ENCODE assay signal across 35 mouse cellular contexts in genomic region chr16:96438946-96439345, GRCm38 (mm10). TPM values are rescaled to one million over a fixed set of nuclear protein-coding genes. Genes with fewer than 3 reads are reported as not detected.
DNase-seq lines count a peak whose midpoint lies in the region; ATAC-seq and TF ChIP-seq lines count a peak whose summit lies in the region.
"Had no signal": no experiment of that assay in that cellular context is flagged by ENCODE, and none has a peak within 500 bp of the region (broad histone marks: within the 10 kb centered on the region; RNA-seq: fewer than 3 reads in every experiment).

No protein-coding gene starts in this region.

- peak; percentile 23 for DNase-seq in layer of hippocampus, adult 11-12 months (ENCODE audit: low spot score)
- peak; percentile 31 for DNase-seq in layer of hippocampus, adult 9-11 months
- DNase-seq in adrenal gland, adult 18-20 months (ENCODE audit: low spot score in 2 of 2), result no peak
- DNase-seq in heart, postnatal 10 days, result no peak
- DNase-seq: adrenal gland, postnatal 10 days; cerebellum, adult 2 months; cerebellum, postnatal 14 days; gastrocnemius, postnatal 25 days; heart, adult 11 months; heart, postnatal 4 days; kidney, adult 11 months; kidney, postnatal 25 days; liver; lung, postnatal 36 days; thymus, postnatal 25 days had no signal

- intact Hi-C loops in heart, postnatal 10 days (cut with DNase I), result no loop called here

- no peaks in the 10 kb centered on the region for H3K9me3 ChIP-seq in forebrain, embryonic 13.5 days (replicated peaks)
- H3K9me3 ChIP-seq in forebrain, embryonic 12.5 days, result no peaks in the 10 kb centered on the region
- H3K9me3 ChIP-seq: liver, embryonic 15.5 days; lung, embryonic 15.5 days; megakaryocyte, embryonic 14.5 days; midbrain, embryonic 12.5 days; neural tube, embryonic 12.5 days had no signal

- no peak overlapping the region for H3K27ac ChIP-seq in forebrain, embryonic 13.5 days
- no peak overlapping the region for H3K27ac ChIP-seq in forebrain, embryonic 12.5 days
- peak overlapping the region; percentile 3 for H3K27ac ChIP-seq in bone marrow, adult 2 months (ENCODE audit: control insufficient read depth, insufficient read depth, low read depth, low read length, poor library complexity)
- H3K27ac ChIP-seq: hindbrain, embryonic 14.5 days; liver, embryonic 15.5 days; lung, embryonic 15.5 days; midbrain, embryonic 12.5 days; neural tube, embryonic 12.5 days had no signal

- no peak overlapping the region for H3K4me3 ChIP-seq in forebrain, embryonic 13.5 days
- H3K4me3 ChIP-seq in forebrain, embryonic 12.5 days (replicated peaks), result no peak overlapping the region
- H3K4me3 ChIP-seq in bone marrow, adult 2 months (replicated peaks; ENCODE audit: control insufficient read depth, low read depth, low read length), result peak overlapping the region; percentile 32
- H3K4me3 ChIP-seq: liver, embryonic 15.5 days; lung, embryonic 15.5 days; megakaryocyte, embryonic 14.5 days; midbrain, embryonic 12.5 days; myocyte; neural tube, embryonic 12.5 days had no signal

- no peak for TF ChIP-seq CTCF in bone marrow, adult 2 months (IDR thresholded peaks at IDR 0.05; ENCODE audit: control insufficient read depth, insufficient read depth, low read length)

- peak; percentile 75; the same call in 1 of the 2 replicates for ATAC-seq in forebrain, embryonic 13.5 days
- no peak for ATAC-seq in forebrain, embryonic 12.5 days (ENCODE audit: low FRiP score)
- ATAC-seq in erythroblast, adult 5-6 weeks (replicated peaks; ENCODE audit: low FRiP score, poor library complexity, severe bottlenecking), result no peak
- ATAC-seq: activated CD4-positive, CD25-positive, alpha-beta regulatory T cell, adult 4 months had no signal

- no peak overlapping the region for H3K9ac ChIP-seq in forebrain, embryonic 13.5 days
- no peak overlapping the region for H3K9ac ChIP-seq in forebrain, embryonic 12.5 days
- H3K9ac ChIP-seq: hindbrain, embryonic 14.5 days; liver, embryonic 15.5 days; lung, embryonic 15.5 days; midbrain, embryonic 12.5 days; neural tube, embryonic 12.5 days had no signal

- TF ChIP-seq POLR2A in bone marrow, adult 2 months (IDR thresholded peaks at IDR 0.05; ENCODE audit: borderline replicate concordance, control insufficient read depth, low read depth, low read length), result no peak

- H3K4me2 ChIP-seq in forebrain, embryonic 13.5 days, result no peak overlapping the region
- no peak overlapping the region for H3K4me2 ChIP-seq in forebrain, embryonic 12.5 days
- H3K4me2 ChIP-seq: heart, embryonic 11.5 days; hindbrain, embryonic 14.5 days; liver, embryonic 15.5 days; lung, embryonic 15.5 days; midbrain, embryonic 12.5 days; neural tube, embryonic 12.5 days had no signal

- 82% methylated on average over 5 of the region's 5 CpGs for WGBS in forebrain, embryonic 13.5 days
- WGBS in forebrain, embryonic 12.5 days, result 90% methylated on average over 5 of the region's 5 CpGs
- 70% methylated on average over 5 of the region's 5 CpGs for WGBS in bone marrow, adult 2 months

- no peaks in the 10 kb centered on the region for H3K36me3 ChIP-seq in forebrain, embryonic 13.5 days (ENCODE audit: poor library complexity, severe bottlenecking)
- no peaks in the 10 kb centered on the region for H3K36me3 ChIP-seq in forebrain, embryonic 12.5 days (replicated peaks)
- H3K36me3 ChIP-seq: liver, embryonic 15.5 days; lung, embryonic 15.5 days; midbrain, embryonic 12.5 days; neural tube, embryonic 12.5 days had no signal

- H3K4me1 ChIP-seq in forebrain, embryonic 13.5 days, result no peaks in the 10 kb centered on the region
- H3K4me1 ChIP-seq in forebrain, embryonic 12.5 days, result no peaks in the 10 kb centered on the region
- peaks cover 1% of the 10 kb centered on the region; the same call in 1 of the 2 replicates for H3K4me1 ChIP-seq in bone marrow, adult 2 months (ENCODE audit: control insufficient read depth, insufficient read depth, low read length)
- H3K4me1 ChIP-seq: liver, embryonic 15.5 days; lung, embryonic 15.5 days; megakaryocyte, embryonic 14.5 days; midbrain, embryonic 12.5 days; neural tube, embryonic 12.5 days had no signal

- no peaks in the 10 kb centered on the region for H3K27me3 ChIP-seq in forebrain, embryonic 13.5 days
- H3K27me3 ChIP-seq in forebrain, embryonic 12.5 days, result no peaks in the 10 kb centered on the region
- H3K27me3 ChIP-seq: CH12.LX; liver, embryonic 15.5 days; lung, embryonic 15.5 days; midbrain, embryonic 12.5 days; neural tube, embryonic 12.5 days had no signal

RNA-seq across cellular contexts. Expression of gene Itgb2l, which starts 4.5 kb away (rescaled TPM):
- not detected in 2 replicates for polyA plus RNA-seq in forebrain, embryonic 13.5 days (2015; fragmentation: Nextera tagmentation; extraction: Ambion mirVana)
- polyA plus RNA-seq in forebrain, embryonic 12.5 days (2016; fragmentation: Nextera tagmentation; extraction: Ambion mirVana), result not detected in 2 replicates
- polyA plus RNA-seq in bone marrow, adult 2 months (2011; ENCODE audit: insufficient read depth, insufficient read length, low replicate concordance, missing spikeins), result 17.7 and 48.7 TPM in 2 replicates
- 29.6 and 33.0 TPM in 2 replicates for total RNA-seq in erythroblast, adult 5-6 weeks (2015; ENCODE audit: low replicate concordance)
- 28.4 and 42.7 TPM in 2 replicates for total RNA-seq in erythroblast, adult 5-6 weeks (2017; ENCODE audit: low replicate concordance)
- total RNA-seq in adrenal gland, adult 18-20 months (2021), result not detected
- not detected for total RNA-seq in heart, postnatal 10 days (2021)
- total RNA-seq: ES-E14; gastrocnemius, adult 18-20 months; gastrocnemius, postnatal 25 days; heart, postnatal 4 days; left cerebral cortex, postnatal 10 days; midbrain, postnatal 0 days had no signal
- polyA plus RNA-seq: activated CD4-positive, CD25-positive, alpha-beta regulatory T cell, adult 4 months; cortical plate, adult 2 months; frontal cortex, adult 2 months; hindbrain, embryonic 14.5 days; midbrain, embryonic 12.5 days; midbrain, postnatal 0 days had no signal

RNA-seq across cellular contexts. Expression of gene Pcp4, which starts 28.5 kb away (rescaled TPM):
- 71.7 and 86.1 TPM in 2 replicates for polyA plus RNA-seq in forebrain, embryonic 13.5 days (2015; fragmentation: Nextera tagmentation; extraction: Ambion mirVana)
- 34.1 and 35.9 TPM in 2 replicates for polyA plus RNA-seq in forebrain, embryonic 12.5 days (2016; fragmentation: Nextera tagmentation; extraction: Ambion mirVana)
- polyA plus RNA-seq in bone marrow, adult 2 months (2011; ENCODE audit: insufficient read depth, insufficient read length, low replicate concordance, missing spikeins), result 7.3 TPM in 1 of 2 replicates, not detected in the other
- total RNA-seq in erythroblast, adult 5-6 weeks (2015; ENCODE audit: low replicate concordance), result not detected in 2 replicates
- total RNA-seq in erythroblast, adult 5-6 weeks (2017; ENCODE audit: low replicate concordance), result not detected in 2 replicates
- 1 to 10 TPM; 7.0 to 9.8 TPM for total RNA-seq in adrenal gland, adult 18-20 months (2021)
- 1 to 10 TPM; 2.6 TPM for total RNA-seq in heart, postnatal 10 days (2021)
- total RNA-seq: ES-E14; gastrocnemius, adult 18-20 months had no signal
- polyA plus RNA-seq: myocyte had no signal

Comparison
In these comparisons a context has a peak if more than half of its experiments do, and no peak if none do; other contexts are left out.
1. DNase-seq: peak in layer of hippocampus, adult 11-12 months (single experiment) and layer of hippocampus, adult 9-11 months (single experiment); none in adrenal gland, adult 18-20 months (0 of 2) and heart, postnatal 10 days (0 of 2).
2. RNA of gene Itgb2l, which starts 4.5 kb away (total RNA-seq): 28.4 to 42.7 TPM in erythroblast, adult 5-6 weeks; not detected in heart, postnatal 10 days and not detected in adrenal gland, adult 18-20 months; every median in the first group is over 10 times any median in the second.